Mouse (Mus musculus) hindbrain, embryonic 12.5 days (tissue): ENCODE data around the gene Gm853. TPM values are rescaled to one million over a fixed set of nuclear protein-coding genes. Genes with fewer than 3 reads are reported as not detected.

Experiments
- ATAC-seq: fragments of 200-750 bp; cut with Nextera tagmentation; 2 replicates; pipeline ENCODE4 v1.8.0; 2017; ENCODE audit warnings: moderate TSS enrichment; ENCODE audit not compliant: low FRiP score
- H3K27ac ChIP-seq: fragments of 300-500 bp; sonication (generic); 2 replicates; pipeline ENCODE4 v1.5.1; 2016; ENCODE audit warnings: mild to moderate bottlenecking
- H3K27me3 ChIP-seq: fragments of 300-500 bp; sonication (generic); 2 replicates; pipeline ENCODE4 v1.6.1; 2016; ENCODE audit warnings: mild to moderate bottlenecking
- H3K36me3 ChIP-seq: fragments of 300-500 bp; sonication (generic); 2 replicates; pipeline ENCODE4 v1.6.1; 2016; ENCODE audit warnings: mild to moderate bottlenecking
- H3K4me1 ChIP-seq: fragments of 300-500 bp; sonication (generic); 2 replicates; pipeline ENCODE4 v1.6.1; 2016
- H3K4me2 ChIP-seq: fragments of 300-500 bp; sonication (generic); replicated peaks from 2 replicates; pipeline ENCODE4 v1.6.1; 2016; ENCODE audit warnings: mild to moderate bottlenecking
- H3K4me3 ChIP-seq: fragments of 300-500 bp; sonication (generic); 2 replicates; pipeline ENCODE4 v1.5.1; 2016; ENCODE audit warnings: mild to moderate bottlenecking
- H3K9ac ChIP-seq: fragments of 300-500 bp; sonication (generic); 2 replicates; pipeline ENCODE4 v1.6.1; 2016; ENCODE audit warnings: mild to moderate bottlenecking, moderate library complexity
- H3K9me3 ChIP-seq: fragments of 300-500 bp; sonication (generic); replicated peaks from 2 replicates; pipeline ENCODE4 v1.6.1; 2016; ENCODE audit warnings: mild to moderate bottlenecking
- WGBS: fragments of 180-500 bp; shearing (Covaris S2); methylation state at CpG from one replicate; pipeline ENCODE4 v1.1.7; 2016; 5-methylcytosine and 5-hydroxymethylcytosine counted together
- polyA plus RNA-seq: library from polyadenylated mRNA; unstranded; fragments of >200 nt; fragmentation: Nextera tagmentation; extraction: Ambion mirVana; gene quantifications from 2 replicates; pipeline ENCODE4 v1.2.1, GENCODE M21; 2016

Gene Gm853
- polyA plus RNA-seq, 1 experiment from 2014 or later: 1.1 TPM

GRCm38 (mm10) chr4:130181886-130182285 is 40.3 kb downstream of the Gm853 start:
- no peaks in the 10 kb centered on the region for H3K36me3 ChIP-seq
- H3K4me3 ChIP-seq: no peak overlapping the region
- H3K9me3 ChIP-seq: no peaks in the 10 kb centered on the region
- H3K27ac ChIP-seq: no peak overlapping the region
- H3K9ac ChIP-seq: no peak overlapping the region
- H3K4me2 ChIP-seq: no peak overlapping the region
- peaks cover 1% of the 10 kb centered on the region; the same call in 1 of the 2 replicates for H3K4me1 ChIP-seq
- ATAC-seq: no peak
- peaks cover 4% of the 10 kb centered on the region; the same call in 1 of the 2 replicates for H3K27me3 ChIP-seq
- 78% methylated on average over 4 of the region's 4 CpGs for WGBS

DNA sequence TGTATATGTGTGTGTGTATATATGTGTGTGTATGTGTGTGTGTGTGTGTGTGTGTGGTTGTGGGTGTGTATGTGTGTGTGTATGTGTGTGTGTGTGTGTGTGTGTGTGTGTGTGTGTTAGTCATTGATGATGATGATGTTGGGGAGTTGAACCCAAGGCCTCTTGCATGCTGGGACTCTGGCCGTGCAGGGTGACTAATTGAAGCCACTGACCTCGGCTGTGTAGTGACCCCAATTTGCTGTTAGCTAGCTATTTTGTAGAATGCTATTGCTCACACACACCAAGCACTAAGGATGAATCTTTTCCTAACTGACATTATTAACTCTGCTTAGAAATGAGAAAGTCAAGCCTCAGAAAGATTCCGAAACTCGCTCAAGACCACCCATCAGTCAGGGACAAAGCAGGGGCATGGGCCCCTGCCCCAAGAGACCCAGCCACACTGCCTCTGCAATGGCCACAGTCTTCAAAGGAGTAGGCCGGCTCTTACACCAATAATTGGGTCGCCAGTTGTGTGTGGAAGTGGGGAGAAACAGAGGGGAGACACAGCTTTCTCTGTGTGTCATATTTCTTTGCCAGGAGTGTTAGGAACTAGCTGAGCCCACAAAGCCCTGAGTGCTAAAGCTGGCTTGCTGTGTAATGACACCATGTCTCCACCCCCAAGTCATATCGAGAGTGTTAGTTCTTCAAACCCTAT is 41.1 kb downstream of the Gm853 start:
- H3K36me3 ChIP-seq: no peaks in the 10 kb centered on the region
- no peak for ATAC-seq
- no peak overlapping the region for H3K4me2 ChIP-seq
- 69% methylated on average over 7 of the region's 7 CpGs for WGBS
- peaks cover 8% of the 10 kb centered on the region; the same call in 1 of the 2 replicates for H3K27me3 ChIP-seq
- no peaks in the 10 kb centered on the region for H3K9me3 ChIP-seq
- no peak overlapping the region for H3K9ac ChIP-seq
- H3K4me3 ChIP-seq: no peak overlapping the region
- H3K27ac ChIP-seq: no peak overlapping the region
- peaks cover 5% of the 10 kb centered on the region for H3K4me1 ChIP-seq

DNA sequence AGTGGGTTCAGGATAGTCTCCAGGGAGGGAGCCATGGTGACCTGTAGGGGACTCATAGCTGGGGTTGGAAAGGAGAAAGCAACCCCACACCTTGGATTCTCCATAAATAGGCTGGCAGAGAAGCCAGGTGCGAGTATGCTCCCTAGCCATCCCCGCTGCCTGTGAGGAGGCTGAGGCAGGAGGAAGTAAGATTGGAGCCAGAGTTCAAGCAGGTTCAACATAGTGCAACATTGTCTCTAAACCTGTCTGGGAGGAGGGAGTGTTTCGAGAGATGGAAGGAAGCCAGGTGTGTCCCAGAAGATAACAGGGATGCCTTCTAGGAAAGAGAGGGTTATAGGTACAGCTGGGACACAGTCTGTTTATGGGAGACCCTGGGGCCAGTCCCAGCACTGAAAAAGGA is 42.3 kb downstream of the Gm853 start:
- H3K9ac ChIP-seq: no peak overlapping the region
- H3K27ac ChIP-seq: no peak overlapping the region
- H3K4me3 ChIP-seq: no peak overlapping the region
- H3K36me3 ChIP-seq: no peaks in the 10 kb centered on the region
- H3K27me3 ChIP-seq: peaks cover 20% of the 10 kb centered on the region
- peaks cover 15% of the 10 kb centered on the region for H3K4me1 ChIP-seq
- H3K4me2 ChIP-seq: no peak overlapping the region
- ATAC-seq: no peak
- no peaks in the 10 kb centered on the region for H3K9me3 ChIP-seq
- 87% methylated on average over 3 of the region's 3 CpGs for WGBS

GRCm38 (mm10) chr4:130177536-130177935 is 44.7 kb downstream of the Gm853 start:
- peaks cover 40% of the 10 kb centered on the region for H3K27me3 ChIP-seq
- no peak for ATAC-seq
- no peaks in the 10 kb centered on the region for H3K9me3 ChIP-seq
- 74% methylated on average over 7 of the region's 7 CpGs for WGBS
- H3K9ac ChIP-seq: no peak overlapping the region
- H3K4me3 ChIP-seq: no peak overlapping the region
- H3K27ac ChIP-seq: no peak overlapping the region
- peaks cover 27% of the 10 kb centered on the region for H3K4me1 ChIP-seq
- no peak overlapping the region for H3K4me2 ChIP-seq
- H3K36me3 ChIP-seq: no peaks in the 10 kb centered on the region

DNA sequence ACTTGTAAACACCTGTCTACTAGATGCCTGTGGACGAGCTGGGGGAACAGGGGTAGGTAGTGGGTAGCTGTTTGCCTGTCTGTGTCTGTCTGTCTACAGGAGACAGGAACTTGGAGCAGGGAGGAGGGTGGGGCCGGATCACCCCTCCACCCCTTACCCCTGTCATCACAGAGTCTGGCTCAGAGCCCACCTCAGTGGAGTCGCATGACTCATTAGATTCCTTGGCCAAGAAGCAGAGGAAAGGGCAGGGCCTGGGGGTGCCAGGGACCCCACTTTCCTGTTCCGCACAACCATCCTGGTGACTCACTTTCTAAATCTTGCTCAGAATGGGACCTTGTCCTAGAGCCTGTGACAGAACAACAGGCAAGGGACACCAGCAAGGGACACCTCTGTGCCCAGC is 45.1 kb downstream of the Gm853 start:
- peaks cover 40% of the 10 kb centered on the region for H3K27me3 ChIP-seq
- H3K4me2 ChIP-seq: no peak overlapping the region
- no peaks in the 10 kb centered on the region for H3K36me3 ChIP-seq
- peaks cover 30% of the 10 kb centered on the region for H3K4me1 ChIP-seq
- no peaks in the 10 kb centered on the region for H3K9me3 ChIP-seq
- H3K9ac ChIP-seq: no peak overlapping the region
- no peak overlapping the region for H3K4me3 ChIP-seq
- WGBS: 71% methylated on average over 4 of the region's 4 CpGs
- ATAC-seq: no peak
- H3K27ac ChIP-seq: no peak overlapping the region

GRCm38 (mm10) chr4:130176156-130176720 is 46.0 kb downstream of the Gm853 start:
- no peak for ATAC-seq
- no peak overlapping the region for H3K4me3 ChIP-seq
- no peak overlapping the region for H3K27ac ChIP-seq
- no peak overlapping the region for H3K4me2 ChIP-seq
- H3K4me1 ChIP-seq: peaks cover 39% of the 10 kb centered on the region
- H3K9me3 ChIP-seq: no peaks in the 10 kb centered on the region
- H3K9ac ChIP-seq: no peak overlapping the region
- 73% methylated on average over 5 of the region's 5 CpGs for WGBS
- H3K27me3 ChIP-seq: peaks cover 40% of the 10 kb centered on the region
- H3K36me3 ChIP-seq: no peaks in the 10 kb centered on the region

- Histone ChIP-seq H3K4me3 (peak within 1 kb of the TSS; percentile 4; the same call in 1 of the 2 replicates), H3K4me1 (peaks cover 39% of the 10 kb centered on the region), H3K27me3 (peaks cover 40% of the 10 kb centered on the region), H3K9me3 (no peaks in the 10 kb centered on the region), H3K9ac (peak within 1 kb of the TSS; percentile 1; the same call in 1 of the 2 replicates), H3K4me2 (peak within 1 kb of the TSS; percentile 46), H3K36me3 (no peaks in the 10 kb centered on the region), H3K27ac (no peak within 1 kb of the TSS)
- WGBS: 3% methylated on average over 13 of the region's 14 CpGs
- ATAC-seq: no peak
These were observed 47.0 kb downstream of the Gm853 start, which contains the start of gene Tinagl1 for GRCm38 (mm10) chr4:130175072-130175711. TSS of gene Tinagl1 (minus strand) at chr4:130175122.

- peaks cover 38% of the 10 kb centered on the region for H3K27me3 ChIP-seq
- WGBS: 4% methylated on average over 25 of the region's 25 CpGs
- peak overlapping the region; percentile 1; the same call in 1 of the 2 replicates for H3K9ac ChIP-seq
- peak; percentile 26; the same call in 1 of the 2 replicates for ATAC-seq
- peak overlapping the region; percentile 46 for H3K4me2 ChIP-seq
- no peaks in the 10 kb centered on the region for H3K36me3 ChIP-seq
- no peaks in the 10 kb centered on the region for H3K9me3 ChIP-seq
- peak overlapping the region; percentile 4; the same call in 1 of the 2 replicates for H3K4me3 ChIP-seq
- H3K27ac ChIP-seq: no peak overlapping the region
- peaks cover 39% of the 10 kb centered on the region for H3K4me1 ChIP-seq
These were observed 47.7 kb downstream of the Gm853 start for GRCm38 (mm10) chr4:130174335-130175031.

DNA sequence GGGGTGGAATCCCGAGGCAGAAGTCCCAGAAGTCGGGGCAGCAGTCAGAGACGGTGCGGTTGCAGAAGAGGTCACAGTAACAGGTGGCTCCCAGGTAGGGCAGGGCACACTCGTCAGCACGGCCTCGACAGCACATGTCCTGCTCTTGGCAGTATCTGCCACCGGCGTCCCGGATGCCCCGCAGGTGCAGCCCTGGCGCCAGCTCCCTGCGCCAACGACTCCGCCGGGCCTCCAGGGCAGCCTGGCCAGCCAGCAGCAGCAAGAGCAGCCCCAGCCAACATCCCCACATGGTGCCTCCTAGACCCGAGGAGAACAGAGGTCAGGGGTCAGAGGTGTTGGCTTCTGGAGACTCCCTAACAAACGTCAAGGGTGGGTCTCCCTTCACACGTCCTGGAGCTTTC is 48.3 kb downstream of the Gm853 start:
- 44% methylated on average over 19 of the region's 19 CpGs for WGBS
- no peak for ATAC-seq
- Histone ChIP-seq H3K36me3 (no peaks in the 10 kb centered on the region), H3K9ac (no peak overlapping the region), H3K9me3 (no peaks in the 10 kb centered on the region), H3K27ac (no peak overlapping the region), H3K4me3 (peak overlapping the region; percentile 2; the same call in 1 of the 2 replicates), H3K27me3 (peaks cover 38% of the 10 kb centered on the region), H3K4me2 (peak overlapping the region; percentile 46; the same call in 1 of the 2 replicates), H3K4me1 (peaks cover 44% of the 10 kb centered on the region)

DNA sequence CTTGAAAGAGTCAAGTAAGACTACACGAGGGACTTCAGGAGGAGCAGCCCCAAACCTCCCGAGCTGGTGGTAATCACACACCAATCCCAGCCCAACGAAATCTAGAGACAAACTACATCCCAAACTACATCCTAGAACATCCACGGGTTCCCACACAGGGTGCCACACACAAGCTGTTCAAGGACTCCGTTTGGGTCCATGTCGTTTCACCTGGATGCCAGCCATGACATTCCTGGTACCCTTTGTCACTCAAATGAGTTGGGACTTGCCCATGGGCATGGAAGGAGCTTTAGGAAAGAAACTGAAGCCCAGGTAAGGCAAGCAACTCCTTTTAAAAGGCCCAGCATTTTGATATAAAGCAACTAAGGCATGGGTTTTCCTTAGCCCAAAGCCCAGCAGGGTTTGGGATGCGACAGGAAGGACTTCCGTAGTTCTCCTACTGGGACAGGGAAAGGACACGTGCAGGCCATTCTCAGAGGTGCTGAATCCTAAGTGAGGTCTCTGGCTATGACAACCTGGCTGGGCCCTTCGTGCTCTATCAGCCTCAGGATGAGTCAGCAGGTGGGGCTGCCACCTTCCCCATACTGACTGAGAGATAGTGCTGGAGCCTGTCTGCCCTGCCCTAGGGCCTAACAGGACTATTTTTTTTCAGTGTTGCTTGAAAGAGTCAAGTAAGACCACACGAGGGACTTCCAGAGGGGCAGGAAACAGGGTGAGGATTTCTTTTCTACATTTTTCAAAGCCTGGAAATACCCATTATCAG is 49.0 kb downstream of the Gm853 start:
- 74% methylated on average over 11 of the region's 11 CpGs for WGBS
- Histone ChIP-seq H3K27ac (no peak overlapping the region), H3K9me3 (no peaks in the 10 kb centered on the region), H3K9ac (no peak overlapping the region), H3K4me1 (peaks cover 51% of the 10 kb centered on the region), H3K4me2 (no peak overlapping the region), H3K27me3 (peaks cover 38% of the 10 kb centered on the region), H3K36me3 (no peaks in the 10 kb centered on the region), H3K4me3 (no peak overlapping the region)
- ATAC-seq: no peak

DNA sequence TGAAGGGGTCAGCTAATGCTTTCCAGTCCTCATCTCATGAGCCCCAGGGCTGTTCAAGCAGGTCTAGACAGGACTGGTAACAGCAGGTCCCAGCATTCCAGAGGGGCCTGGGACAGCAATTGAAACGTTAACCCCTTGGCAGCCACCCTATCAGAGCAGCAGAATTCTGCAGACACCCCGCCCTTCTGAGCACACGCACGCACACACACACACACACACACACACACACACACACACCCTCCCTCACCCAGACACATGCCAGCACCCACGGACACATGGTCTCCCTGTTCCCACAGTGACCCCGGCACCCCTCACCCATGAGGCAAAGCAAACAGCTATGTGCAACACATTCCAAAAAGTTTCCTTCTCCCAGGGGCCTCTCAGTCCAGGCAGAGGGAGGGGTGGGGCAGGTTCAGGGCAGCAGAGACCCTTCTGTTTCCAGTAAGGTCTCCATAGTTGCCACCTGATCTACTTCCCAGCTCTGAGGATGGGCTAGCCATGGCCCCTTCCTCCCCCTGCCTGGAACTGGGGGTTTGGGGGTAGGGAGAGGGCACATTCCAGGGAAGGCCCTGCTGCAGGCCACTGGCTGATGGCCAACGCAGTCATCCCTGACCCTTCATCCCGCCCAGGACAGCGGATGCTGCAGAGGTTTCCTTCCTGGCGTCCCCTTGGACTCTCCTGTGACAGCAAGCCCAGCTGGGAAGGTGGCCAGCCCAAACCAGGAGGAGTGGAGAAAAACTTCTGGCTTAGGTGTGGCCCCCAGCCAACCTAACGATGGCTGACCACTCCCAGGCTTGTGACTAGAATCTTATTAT is 50.0 kb downstream of the Gm853 start:
- 67% methylated on average over 11 of the region's 11 CpGs for WGBS
- H3K27ac ChIP-seq: no peak overlapping the region
- H3K27me3 ChIP-seq: peaks cover 43% of the 10 kb centered on the region
- no peak overlapping the region for H3K4me2 ChIP-seq
- H3K4me1 ChIP-seq: peaks cover 58% of the 10 kb centered on the region
- no peak overlapping the region for H3K4me3 ChIP-seq
- ATAC-seq: no peak
- H3K9ac ChIP-seq: no peak overlapping the region
- no peaks in the 10 kb centered on the region for H3K9me3 ChIP-seq
- no peaks in the 10 kb centered on the region for H3K36me3 ChIP-seq
